Mouse (Mus musculus): ENCODE data around the gene Mef2a. TPM values are rescaled to one million over a fixed set of nuclear protein-coding genes. Genes with fewer than 3 reads are reported as not detected.

Gene Mef2a
- 100 to 1,000 TPM; 115 to 120 TPM for total RNA-seq (2021)
- long read RNA-seq, experiment 1, full-length matches to known transcripts: 40 of 99 reads
- long read RNA-seq, experiment 1, partial matches to known transcripts: 4 of 99 reads
- long read RNA-seq, experiment 1, other reads (novel, unspliced or antisense): 55 of 99 reads
- long read RNA-seq, experiment 2, full-length matches to known transcripts: 10 of 48 reads
- long read RNA-seq, experiment 2, partial matches to known transcripts: 3 of 48 reads
- long read RNA-seq, experiment 2, other reads (novel, unspliced or antisense): 35 of 48 reads

GRCm38 (mm10) chr7:67372729-67373583 is at the start of gene Mef2a:
TSS of gene Mef2a (minus strand) at chr7:67372858.
- peak; percentile 96 to 97 for DNase-seq (ENCODE audit: low spot score in 2 of 2)

GRCm38 (mm10) chr7:67421476-67422186 is 49.0 kb upstream of the Mef2a start:
- no peak for DNase-seq (ENCODE audit: low spot score in 2 of 2)

DNA sequence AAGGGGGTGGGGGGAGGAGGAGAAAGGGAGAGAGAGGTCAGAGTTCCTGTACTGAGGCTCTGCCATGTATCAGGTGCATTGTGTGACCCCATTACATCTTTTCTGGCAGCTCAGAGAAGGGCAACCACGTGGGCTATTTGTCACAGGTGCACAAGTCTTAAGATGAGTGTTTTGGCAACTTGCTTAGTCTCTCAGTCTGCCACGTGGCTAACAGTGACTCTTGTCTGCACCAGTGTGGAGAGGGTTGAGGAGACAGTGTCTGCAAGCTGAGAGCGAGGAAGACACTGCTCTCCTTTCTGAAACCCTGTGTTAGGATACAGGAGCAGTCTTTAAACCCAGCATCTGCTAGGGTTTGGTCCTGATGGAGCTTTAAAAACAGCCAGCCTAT is 48.4 kb upstream of the Mef2a start:
- DNase-seq (ENCODE audit: low spot score in 2 of 2): no peak

- DNase-seq (ENCODE audit: low spot score in 2 of 2): no peak
These were observed 47.1 kb upstream of the Mef2a start for GRCm38 (mm10) chr7:67419591-67420314.

DNA sequence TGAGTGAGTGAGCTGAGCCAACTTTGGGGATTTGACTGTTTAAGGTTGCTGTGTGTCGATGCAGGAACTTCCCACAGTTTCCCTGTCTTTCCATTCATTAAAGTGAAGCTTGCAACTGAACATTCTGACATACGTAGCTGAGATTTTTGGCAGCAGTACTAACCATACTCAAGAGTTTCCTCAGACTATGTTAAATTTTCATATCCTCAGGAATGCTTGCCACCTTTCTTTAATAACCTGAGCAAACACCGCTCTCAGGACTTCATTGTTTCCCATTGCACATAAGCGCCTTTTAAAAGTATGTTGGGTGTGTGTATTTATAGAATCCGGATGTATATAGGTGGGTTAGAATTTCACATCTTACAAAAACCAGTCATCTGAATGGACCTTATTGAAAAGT is 45.5 kb upstream of the Mef2a start:
- no peak for DNase-seq (ENCODE audit: low spot score in 2 of 2)

DNA sequence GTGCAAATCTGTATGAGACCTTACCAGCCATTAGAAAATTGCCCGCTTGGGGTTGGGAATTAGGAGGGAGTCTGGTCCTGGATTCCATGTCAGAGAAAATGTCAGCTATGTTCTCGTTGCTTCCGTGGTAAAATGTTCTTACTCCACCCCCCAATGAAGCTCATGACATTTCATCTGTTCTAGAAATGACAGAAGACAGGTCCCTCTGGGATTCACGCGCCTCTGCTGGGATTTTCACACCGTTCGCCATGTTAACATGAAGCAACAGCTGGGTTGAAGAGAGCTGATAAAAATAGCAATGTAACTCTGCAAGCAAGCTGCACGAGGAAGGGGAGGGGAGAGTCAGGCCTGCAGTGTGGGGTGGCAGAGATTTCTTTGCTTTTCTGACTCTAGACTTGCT is 42.1 kb upstream of the Mef2a start:
- peak in 1 of 2 experiments; percentile 28 for DNase-seq (ENCODE audit: low spot score in 2 of 2)

- DNase-seq (ENCODE audit: low spot score in 2 of 2): peak; percentile 43 to 61
These were observed 40.0 kb upstream of the Mef2a start for GRCm38 (mm10) chr7:67412686-67413085.

- no peak for DNase-seq (ENCODE audit: low spot score in 2 of 2)
These were observed 34.4 kb upstream of the Mef2a start for GRCm38 (mm10) chr7:67407019-67407418.

- no peak for DNase-seq (ENCODE audit: low spot score in 2 of 2)
These were observed 31.5 kb upstream of the Mef2a start for GRCm38 (mm10) chr7:67404176-67404575.

DNA sequence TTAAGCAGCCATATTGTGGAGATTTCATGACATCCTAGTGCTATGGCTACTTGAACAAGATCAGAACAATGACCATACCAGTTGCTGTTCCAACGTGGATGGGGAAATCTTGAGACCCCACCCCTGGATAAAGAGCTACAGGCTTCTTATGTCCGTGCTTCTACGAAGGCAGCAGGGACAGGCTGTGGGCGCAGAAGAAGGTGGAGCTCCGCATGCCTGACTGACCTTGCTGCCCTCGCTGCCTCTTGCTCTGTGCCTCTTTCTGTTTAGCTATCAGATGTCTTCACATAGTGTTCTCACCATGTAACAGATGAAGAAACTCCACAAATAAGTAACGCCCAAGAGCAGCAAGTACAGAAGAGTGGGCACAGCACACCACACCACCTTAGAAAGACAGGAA is 29.7 kb upstream of the Mef2a start:
- DNase-seq (ENCODE audit: low spot score in 2 of 2): no peak

DNA sequence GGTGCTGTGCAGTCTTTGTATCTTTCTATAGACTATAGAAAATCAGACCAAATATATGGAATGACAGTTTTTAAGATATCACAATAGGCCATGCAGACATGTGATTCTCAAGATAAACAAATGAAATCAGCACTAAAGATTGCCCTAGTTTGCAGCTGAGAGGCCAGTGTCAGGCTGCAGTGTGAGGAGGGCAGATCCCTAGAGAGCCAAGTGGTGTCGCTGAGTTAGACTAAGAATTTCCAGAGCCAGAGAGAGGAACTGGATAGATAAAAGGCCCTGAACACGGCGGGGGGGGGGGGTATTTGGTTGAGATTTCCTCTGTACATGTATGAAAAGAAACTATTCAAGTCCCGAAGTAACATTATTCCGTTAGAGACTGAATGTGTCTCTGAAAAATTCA is 28.7 kb upstream of the Mef2a start:
- DNase-seq (ENCODE audit: low spot score in 2 of 2): no peak

DNA sequence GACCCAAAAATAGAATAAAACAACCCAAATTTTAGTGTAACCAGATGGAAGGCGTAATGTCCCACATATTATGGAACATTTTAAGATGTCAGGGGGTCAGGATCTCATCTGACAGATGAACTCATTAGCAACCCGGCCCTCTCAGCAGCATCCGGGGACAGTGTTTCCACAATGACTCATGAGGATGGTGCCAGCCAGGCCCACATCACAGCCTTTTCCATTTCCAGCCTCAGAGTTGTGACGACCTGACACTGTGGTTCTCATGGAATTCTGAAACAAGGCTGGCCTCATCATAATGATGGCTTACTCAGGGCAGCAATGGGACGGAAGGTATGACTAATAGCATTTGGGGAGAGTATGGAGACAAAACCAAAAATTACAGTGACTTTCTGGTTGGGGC is 18.1 kb upstream of the Mef2a start:
- peak; percentile 25 to 34 for DNase-seq (ENCODE audit: low spot score in 2 of 2)

DNA sequence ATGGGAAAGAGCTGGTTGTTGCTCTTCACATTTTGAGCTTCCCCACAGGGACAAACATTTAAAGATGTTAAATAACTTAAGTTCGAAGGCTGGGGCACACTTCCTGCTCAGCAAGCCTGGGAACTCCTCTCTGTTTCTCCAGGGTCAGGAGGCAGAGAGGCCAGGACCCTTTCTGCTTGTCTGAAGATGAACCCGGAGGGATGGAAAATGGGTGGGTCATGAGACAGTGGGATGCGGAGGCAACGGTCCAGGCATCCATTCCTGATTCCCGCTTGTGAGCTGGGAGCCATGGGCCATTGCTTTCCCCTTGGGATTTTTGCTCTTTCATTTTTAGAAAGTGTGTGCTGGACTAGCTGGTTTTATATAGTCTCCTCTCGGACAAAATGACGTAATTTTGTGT is 17.4 kb upstream of the Mef2a start:
- no peak for DNase-seq (ENCODE audit: low spot score in 2 of 2)

DNA sequence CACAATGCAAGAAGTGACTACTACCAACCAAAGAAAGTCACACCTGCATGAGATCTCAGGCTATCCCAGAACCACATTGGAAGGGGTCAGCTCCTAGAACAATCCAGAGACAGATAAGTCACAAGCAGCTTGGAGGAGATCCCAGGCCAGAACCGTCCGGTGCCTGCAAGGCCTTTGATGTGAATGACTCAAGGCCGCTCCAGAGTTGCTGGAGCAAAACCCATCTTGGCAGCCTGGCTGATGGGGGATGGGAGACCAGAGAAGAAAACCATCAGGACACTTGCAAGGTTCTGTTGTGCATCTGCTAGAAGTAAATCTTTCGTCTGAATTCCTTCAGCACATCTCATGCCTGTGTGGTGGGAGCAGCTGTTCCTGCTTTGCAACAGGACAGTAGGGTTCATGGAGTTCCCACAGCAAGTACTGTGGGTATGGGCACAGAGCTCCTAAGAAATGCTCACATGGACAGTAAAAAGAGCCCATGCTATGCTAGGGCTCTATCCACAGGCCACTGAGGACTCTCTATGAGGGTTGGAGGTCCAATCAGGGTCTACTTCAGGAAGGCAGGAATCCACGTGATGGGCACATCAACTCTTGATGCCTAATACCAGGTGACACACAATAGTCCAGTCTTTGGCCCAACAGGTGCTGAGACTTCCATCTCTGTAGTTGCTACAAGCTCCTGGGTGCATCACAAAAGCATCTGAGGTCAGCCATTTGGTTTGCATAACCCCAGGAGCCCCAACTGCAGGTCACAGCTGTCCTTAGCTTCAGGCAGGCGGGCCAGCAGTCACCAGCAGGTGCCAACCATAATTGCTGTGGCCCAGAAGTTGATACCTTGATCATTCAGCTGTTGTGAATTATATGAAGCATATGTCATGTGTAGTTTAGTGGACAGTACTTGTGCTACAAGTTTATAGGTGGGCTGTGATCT is 12.5 kb upstream of the Mef2a start:
- no peak for DNase-seq (ENCODE audit: low spot score in 2 of 2)

DNA sequence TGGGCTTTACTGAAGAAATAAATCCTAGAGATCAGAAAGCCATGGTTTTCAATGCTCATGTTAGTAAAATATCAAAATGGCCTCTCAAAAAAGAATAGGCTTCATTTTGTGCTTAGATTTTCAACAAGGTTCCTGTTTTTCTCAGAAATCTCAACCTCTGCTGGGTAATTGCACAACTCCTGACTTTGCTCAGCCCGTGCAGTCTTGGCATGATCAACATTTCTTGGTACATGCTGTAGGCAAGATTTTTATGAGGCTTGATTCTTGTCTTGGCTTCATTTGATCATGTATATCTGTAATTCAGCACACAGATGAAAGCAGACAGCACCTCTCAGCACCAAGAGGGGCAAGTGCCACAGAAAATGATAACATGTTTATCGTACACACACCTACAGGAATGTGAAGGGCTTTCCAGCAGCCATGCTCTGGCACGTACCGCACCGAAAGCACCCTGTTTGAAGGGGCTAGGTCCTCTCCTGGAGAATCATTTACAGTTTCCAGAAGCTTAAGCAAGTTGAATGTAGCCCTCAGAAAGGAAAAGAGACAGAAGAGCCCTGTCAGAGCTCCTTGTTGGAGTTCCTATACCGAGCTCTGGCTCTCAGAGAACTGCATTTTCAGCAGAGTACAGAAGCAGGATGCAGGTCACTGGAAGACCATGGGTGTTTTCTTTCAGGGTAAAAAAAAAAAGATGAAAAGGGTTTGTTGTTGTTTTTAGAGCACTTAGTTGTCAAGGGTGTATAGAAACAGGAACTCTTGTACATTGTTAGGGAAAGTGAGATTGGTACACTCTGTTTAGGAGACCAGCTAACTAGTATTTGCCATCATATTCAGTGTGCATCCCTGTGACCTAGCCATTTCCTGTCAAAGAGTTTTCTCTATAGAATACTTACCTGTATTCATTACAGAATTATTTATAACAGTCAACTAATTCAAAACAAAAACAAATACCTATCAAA is 7.8 kb upstream of the Mef2a start:
- no peak for DNase-seq (ENCODE audit: low spot score in 2 of 2)

GRCm38 (mm10) chr7:67376796-67377195 is 4.1 kb upstream of the Mef2a start:
- DNase-seq (ENCODE audit: low spot score in 2 of 2): no peak

- peak; percentile 5 to 46 for DNase-seq (ENCODE audit: low spot score in 2 of 2)
These were observed 1.3 kb upstream of the Mef2a start for GRCm38 (mm10) chr7:67373975-67374374.

DNA sequence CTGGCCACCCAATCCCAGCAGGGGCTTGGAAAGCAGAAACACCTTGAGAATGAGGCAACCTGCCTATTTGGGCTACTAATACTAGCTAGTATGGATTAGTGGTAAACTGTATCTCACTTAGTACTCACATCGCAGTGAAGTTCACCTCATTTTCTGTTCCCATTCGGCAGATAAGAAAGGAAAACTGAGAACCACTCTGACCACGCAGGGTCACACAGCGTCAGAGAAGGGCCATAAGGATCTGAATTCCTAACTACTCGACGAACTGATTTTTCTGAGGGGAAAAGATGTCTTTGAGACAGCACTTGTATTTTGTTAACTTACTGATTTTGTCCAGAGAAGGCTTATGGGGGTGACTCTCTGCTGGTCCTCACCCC is 914 bp upstream of the Mef2a start:
- DNase-seq (ENCODE audit: low spot score in 2 of 2): no peak

Data from left cerebral cortex, adult 18-20 months (tissue).